Mouse (Mus musculus): ENCODE measurements around the gene Gtf2ird2.
A peak's percentile ranks its signal among the peaks of the same experiment; 100 is the strongest.

DNA sequence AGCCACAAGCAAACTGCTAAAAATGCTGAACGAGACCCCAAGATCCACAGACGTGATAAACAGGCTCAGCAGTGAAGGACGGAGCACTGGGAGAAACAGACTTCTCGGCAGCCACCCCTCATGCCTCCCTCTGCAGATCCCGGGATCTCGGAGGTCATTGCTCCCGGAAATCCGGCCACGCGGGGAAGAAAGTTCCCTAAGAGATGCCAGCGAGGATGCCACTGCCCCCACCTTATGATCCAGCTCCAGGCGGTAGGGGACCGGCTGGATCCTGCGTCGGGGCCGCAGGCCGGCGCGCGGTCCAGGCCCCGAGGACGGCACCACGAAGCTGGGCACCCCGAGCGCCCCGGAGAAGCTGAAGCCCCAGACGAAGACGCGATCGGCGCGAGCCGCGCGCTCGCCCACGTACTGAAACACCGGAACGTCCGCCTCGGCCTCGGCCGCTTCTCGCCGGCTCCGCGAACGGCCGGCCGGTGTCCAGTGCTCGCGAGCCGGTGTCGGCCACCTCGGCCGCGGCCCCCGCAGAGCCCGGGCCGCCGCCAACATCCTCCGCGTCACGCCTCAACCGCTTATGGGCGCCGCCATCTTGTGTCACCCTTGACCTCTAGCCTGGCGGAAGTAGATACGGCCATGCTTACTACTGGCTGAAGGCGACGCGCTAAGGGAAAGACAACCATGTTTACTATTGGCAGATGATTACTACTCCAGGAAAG, 7.5 kb upstream of the Gtf2ird2 start, which contains the start of gene Rcc1l:
- TF ChIP-seq CTCF (IDR thresholded peaks at IDR 0.05; ENCODE audit: borderline replicate concordance, insufficient read depth, low read length), result no peak
- TF ChIP-seq POLR2A (IDR thresholded peaks at IDR 0.05; ENCODE audit: low read depth, low read length), result peak; percentile 68

All from embryonic fibroblast, embryonic 13.5 days (primary cell).